Mouse (Mus musculus): ENCODE results near the gene Cldn13.
"Not testable (repeated sequence)": the region's sequence is repeated elsewhere in the genome, so short reads cannot be mapped to it uniquely, and the experiment has no call there.

Cldn13 gene

DNA sequence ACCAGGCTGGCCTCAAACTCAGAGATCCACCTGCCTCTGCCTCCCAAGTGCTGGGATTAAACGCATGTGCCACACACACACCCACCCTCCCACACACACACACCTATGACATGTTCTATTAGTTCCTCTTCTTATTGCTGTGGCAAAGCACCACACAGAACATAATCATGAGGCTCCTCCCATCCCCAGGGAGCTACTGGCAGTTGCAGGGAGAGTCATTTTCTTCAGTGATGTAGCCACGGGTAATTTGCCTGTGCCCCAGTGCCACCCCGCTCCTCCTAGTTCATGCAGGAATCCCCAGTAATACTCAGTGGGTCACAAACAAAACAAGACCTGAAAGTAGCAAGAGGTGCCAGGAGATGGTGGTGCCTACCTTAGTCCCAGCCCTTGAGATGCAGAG is 19.3 kb upstream of the Cldn13 start:
- no peak for DNase-seq (ENCODE audit: low spot score in 2 of 2)

GRCm38 (mm10) chr5:134933686-134934085 is 18.4 kb upstream of the Cldn13 start:
- DNase-seq (ENCODE audit: low spot score in 2 of 2) = not testable (repeated sequence)

DNA sequence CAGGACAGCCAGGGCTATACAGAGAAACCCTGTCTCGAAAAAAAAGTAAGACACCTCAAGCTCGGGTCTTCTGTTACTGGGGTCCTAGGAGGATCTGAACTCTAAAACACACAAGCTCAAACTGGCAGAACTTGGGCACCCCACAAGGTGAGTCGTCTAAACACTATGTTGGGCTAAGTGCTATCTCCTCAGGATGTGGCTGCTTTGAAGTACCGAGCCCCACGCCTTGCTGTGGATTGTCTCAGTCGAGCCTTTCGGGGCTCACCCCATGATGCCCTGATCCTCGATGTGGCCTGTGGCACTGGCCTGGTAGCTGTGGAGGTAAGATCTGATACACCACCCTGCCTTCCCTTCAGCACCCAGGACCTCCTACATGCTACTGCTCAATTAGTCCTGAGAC is 18.0 kb upstream of the Cldn13 start:
- DNase-seq (ENCODE audit: low spot score in 2 of 2) = no peak

- peak; percentile 43 to 47 for DNase-seq (ENCODE audit: low spot score in 2 of 2)
These were observed 17.6 kb upstream of the Cldn13 start for GRCm38 (mm10) chr5:134932903-134933276.

DNA sequence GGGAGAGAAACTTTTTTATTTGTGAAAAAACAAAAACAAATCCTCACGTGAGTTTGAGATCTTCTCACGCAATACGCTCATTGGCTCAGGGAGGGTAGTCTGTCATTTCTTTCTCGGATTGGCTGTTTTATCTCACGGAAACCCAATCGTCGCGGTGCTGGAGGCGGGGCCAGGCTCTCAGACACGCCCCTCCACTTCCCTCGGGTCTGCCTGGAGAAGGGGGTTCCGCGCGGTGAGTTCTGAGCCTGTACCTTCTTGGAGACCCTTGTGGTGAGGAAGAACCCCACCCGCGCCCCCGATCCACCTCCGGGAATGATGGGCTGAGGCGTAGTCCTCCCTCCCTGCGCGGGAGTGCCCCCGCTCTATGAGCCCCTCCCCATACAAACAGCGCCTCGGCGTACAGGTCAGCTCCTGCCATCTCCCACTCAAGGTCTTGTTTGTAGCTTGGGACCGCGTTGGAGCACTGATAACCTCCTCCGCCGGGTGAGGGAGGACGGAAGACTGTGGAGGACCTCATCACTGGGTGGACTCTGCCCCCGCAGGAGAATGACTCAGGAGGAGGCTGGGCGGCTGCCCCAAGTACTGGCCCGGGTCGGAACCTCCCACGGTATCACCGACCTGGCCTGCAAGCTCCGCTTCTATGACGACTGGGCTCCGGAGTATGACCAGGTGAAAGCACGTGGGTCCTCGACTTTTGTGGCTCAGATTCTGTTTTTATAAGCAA is 17.0 kb upstream of the Cldn13 start, which contains the start of gene Mettl27:
TSS of gene Mettl27 (plus strand) at position 190 of the 724 bp plus-strand sequence.
- DNase-seq (ENCODE audit: low spot score in 2 of 2) = peak; percentile 88

- no peak for DNase-seq (ENCODE audit: low spot score in 2 of 2)
These were observed 14.7 kb upstream of the Cldn13 start for GRCm38 (mm10) chr5:134929988-134930387.

GRCm38 (mm10) chr5:134926726-134927125 is 11.4 kb upstream of the Cldn13 start:
- DNase-seq (ENCODE audit: low spot score in 2 of 2) = no peak

- no peak for DNase-seq (ENCODE audit: low spot score in 2 of 2)
These were observed 7.8 kb upstream of the Cldn13 start for GRCm38 (mm10) chr5:134923141-134923540.

DNA sequence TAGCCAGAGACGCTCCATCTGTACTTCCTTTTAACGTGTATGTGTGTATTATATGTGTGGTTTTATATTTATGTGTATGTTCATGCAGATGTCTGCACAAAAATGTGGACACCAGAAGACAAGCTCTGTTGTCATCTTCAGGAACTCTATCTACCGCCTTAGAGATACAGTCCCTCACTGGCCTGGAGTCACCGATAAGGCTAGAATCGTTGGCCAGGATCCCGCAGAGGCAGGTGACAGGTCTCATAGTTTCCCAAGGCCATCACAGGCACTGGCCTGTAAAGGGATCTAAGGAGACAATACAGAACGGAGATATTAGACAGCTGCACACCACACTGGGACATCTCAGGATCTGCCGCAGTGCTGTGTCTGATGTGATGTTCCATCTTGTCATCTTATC is 5.8 kb upstream of the Cldn13 start:
- no peak for DNase-seq (ENCODE audit: low spot score in 2 of 2)

GRCm38 (mm10) chr5:134920106-134920687 is 4.9 kb upstream of the Cldn13 start:
- no peak for DNase-seq (ENCODE audit: low spot score in 2 of 2)

DNA sequence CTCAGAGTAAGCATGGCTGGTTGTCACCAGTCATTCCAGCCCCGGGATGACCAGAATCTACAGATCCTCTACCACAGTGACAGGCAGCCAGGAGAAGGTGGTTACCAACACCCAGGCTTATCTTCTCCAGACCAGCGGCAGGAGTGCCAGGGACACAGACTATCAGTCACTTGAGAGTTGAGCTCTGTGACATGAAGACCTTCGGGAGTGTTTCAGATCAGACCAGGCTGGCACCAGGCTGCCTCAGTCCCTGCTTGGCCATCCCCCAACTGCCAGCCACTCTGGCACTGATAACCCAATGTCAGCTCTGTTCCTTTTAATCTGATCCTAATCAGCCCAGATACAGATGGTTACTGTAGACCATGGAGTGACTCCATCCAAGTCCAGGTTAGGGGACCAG is 3.8 kb upstream of the Cldn13 start:
- DNase-seq (ENCODE audit: low spot score in 2 of 2) = no peak

DNA sequence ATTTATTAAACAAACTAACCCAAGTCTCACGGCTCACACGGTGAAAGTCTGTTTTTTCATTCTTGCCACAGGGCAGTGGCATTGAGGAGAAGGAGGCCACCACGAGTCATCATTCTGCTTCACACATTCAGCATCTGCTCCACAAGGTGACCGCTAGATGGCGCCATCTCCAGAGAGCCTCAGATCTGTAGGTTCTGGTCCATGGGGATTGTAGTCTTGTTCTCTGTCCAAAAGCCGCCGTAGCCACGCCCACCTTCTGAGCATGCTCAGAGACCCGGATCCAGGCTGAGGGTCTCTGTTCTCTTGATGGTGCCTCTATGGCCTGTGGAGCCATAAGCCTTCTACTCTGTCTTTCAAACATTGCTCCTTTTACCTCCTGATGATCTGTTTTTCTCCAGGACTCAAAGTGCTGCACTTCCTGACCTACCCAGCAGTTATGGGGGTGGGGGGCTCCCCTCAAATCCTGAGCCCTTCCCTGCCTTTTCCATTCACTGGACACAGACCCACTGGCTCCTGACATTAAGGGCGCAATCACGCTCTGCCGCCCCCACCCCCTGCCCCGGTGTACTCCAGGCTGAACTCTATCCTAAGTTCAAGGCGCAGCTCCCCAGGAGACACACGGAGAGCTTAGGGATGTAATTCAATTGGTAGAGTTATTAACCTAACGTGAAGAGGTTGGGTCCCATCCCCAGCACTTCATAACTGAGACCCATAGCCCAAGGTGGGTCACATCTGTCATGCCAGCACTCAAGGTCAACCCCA is 2.9 kb upstream of the Cldn13 start:
- DNase-seq (ENCODE audit: low spot score in 2 of 2) = peak; percentile 37 to 44

GRCm38 (mm10) chr5:134914510-134914909 is 816 bp downstream of the Cldn13 start:
- no peak for DNase-seq (ENCODE audit: low spot score in 2 of 2)

DNA sequence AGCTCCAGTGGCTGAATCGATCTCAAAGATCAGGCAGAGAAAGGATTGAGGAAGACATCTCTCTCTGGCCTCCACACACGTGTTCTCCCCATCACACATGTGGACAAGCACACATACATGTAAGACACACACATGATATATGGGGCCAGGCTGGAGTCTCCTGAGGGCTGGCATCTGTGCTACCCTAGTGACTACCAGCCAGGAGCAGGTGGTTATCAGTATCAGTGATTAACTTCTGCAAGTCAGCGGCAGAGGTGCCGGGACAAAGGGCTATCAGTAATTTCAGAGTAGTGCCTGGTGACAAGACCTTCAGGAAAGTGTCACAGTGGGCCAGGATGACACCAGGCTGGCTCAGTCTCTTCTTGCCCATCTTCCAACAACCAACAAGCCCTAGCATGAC is 1.6 kb downstream of the Cldn13 start:
- DNase-seq (ENCODE audit: low spot score in 2 of 2) = no peak

DNA sequence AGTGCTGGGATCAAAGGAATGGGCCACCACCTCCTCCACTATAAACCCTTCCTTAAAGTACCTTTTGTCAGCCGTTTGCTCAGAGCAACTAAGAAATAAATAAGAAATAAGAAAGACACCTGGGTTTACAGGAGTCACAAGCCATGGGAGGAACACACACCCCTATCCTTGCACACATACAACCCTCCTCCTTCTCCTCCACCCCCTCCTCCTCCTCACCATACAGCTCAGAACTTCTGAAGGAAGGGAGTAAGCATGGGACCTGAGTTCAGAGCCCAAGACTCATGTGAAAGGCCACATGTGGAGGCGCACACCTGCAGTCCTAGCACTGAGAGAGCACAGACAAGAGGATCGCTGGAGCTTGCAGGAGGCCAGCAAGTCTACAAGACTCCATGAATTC is 2.0 kb downstream of the Cldn13 start:
- DNase-seq (ENCODE audit: low spot score in 2 of 2) = no peak

DNA sequence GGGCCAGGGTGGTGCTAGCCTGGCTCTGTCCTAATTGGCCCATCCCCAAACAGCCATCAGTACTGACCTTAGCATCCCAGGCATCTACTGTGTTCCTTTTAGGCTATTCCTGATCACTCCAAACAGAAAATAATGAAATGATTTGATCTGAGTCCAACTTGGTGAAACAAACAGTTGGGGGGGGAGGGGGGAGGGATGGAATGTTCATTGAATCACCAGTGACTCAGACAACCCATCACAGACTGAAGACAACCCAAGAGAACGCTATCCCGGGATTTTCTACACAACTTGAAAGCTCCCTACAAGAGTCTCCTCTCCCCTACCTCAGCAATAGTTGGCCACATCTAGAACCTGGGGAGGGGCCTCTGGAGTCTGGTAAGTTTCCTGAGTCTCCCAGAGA is 3.4 kb downstream of the Cldn13 start:
- no peak for DNase-seq (ENCODE audit: low spot score in 2 of 2)

GRCm38 (mm10) chr5:134907135-134907534 is 8.2 kb downstream of the Cldn13 start:
- DNase-seq (ENCODE audit: low spot score in 2 of 2) = peak; percentile 90 to 98

DNA sequence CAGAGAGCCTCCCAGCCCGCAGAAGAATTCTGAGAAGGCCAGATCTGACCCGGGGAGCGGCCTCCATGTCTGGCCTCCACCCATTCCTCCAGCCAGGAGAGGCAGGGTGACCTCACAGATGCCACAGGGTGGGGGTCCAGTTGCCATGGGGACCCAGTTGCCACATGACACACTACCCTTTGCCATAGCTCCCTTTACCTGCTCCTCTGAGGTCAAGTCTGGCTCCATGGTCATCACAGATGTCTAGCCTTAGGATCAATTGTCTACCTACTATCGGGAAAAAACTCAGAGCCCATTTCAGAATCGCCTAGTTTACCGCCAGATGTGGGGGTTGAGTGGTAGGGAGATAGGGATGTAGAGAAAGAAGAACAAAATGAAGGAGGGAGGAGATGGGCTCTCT is 8.7 kb downstream of the Cldn13 start, which contains the start of gene Tmem270:
TSS of gene Tmem270 (minus strand) at position 101 of the 400 bp plus-strand sequence.
- DNase-seq (ENCODE audit: low spot score in 2 of 2) = no peak

- no peak for DNase-seq (ENCODE audit: low spot score in 2 of 2)
These were observed 13.7 kb downstream of the Cldn13 start for GRCm38 (mm10) chr5:134901644-134902027.

DNA sequence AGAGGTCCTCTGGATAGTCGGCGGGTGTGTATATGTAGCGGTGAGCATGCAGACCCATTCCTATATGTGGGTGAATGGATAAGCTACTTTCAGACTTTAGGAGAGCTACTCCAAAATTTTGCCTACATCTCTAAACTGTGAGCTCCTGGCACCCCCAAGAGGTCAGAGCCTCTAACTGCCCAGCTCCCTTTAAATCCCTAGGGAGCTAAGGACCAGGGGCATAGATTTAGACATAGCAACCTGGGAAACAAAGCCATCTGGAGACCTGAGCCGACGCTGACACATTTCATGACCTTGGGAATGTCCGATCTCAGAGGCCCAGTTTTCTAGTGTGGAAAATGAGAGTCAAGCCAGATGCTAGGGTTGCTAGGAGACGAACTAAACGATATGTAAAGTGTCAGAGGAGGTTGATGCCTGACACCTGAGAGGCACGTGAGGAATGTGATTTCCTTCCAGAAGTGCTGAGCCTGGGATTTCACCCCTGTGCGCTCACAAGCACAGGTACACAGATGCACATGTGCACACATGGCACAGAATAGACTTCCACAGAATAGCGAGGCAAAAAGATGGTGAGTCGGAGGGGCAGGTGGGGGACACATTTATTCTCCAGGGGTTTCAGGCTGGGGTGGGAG is 14.2 kb downstream of the Cldn13 start:
- DNase-seq (ENCODE audit: low spot score in 2 of 2) = no peak

- no peak for DNase-seq (ENCODE audit: low spot score in 2 of 2)
These were observed 17.7 kb downstream of the Cldn13 start for GRCm38 (mm10) chr5:134897596-134897995.

- DNase-seq (ENCODE audit: low spot score in 2 of 2) = no peak
These were observed 18.4 kb downstream of the Cldn13 start for GRCm38 (mm10) chr5:134896965-134897364.
